Mouse (Mus musculus) frontal cortex, adult 2 months (tissue): ENCODE measurements around the gene Sec11a. TPM values are rescaled to one million over a fixed set of nuclear protein-coding genes. Genes with fewer than 3 reads are reported as not detected.
"Not testable (repeated sequence)": the region's sequence is repeated elsewhere in the genome, so short reads cannot be mapped to it uniquely, and the experiment has no call there.

ENCODE experiments used
- DNase-seq, 2 experiments: peaks; one replicate each; pipeline ENCODE4 v3.0.0; 2022; ENCODE audit warnings: low spot score in 1 of 2; ENCODE audit errors: extremely low spot score in 1 of 2
- polyA plus RNA-seq: library from polyadenylated mRNA; depleted of rRNA; stranded (reverse); fragments of >200 nt; gene quantifications from 2 replicates; pipeline ENCODE4 v1.2.3, GENCODE M21; 2012; rRNA removed

The Sec11a gene
- polyA plus RNA-seq = 59.8 and 60.6 TPM in 2 replicates

DNA sequence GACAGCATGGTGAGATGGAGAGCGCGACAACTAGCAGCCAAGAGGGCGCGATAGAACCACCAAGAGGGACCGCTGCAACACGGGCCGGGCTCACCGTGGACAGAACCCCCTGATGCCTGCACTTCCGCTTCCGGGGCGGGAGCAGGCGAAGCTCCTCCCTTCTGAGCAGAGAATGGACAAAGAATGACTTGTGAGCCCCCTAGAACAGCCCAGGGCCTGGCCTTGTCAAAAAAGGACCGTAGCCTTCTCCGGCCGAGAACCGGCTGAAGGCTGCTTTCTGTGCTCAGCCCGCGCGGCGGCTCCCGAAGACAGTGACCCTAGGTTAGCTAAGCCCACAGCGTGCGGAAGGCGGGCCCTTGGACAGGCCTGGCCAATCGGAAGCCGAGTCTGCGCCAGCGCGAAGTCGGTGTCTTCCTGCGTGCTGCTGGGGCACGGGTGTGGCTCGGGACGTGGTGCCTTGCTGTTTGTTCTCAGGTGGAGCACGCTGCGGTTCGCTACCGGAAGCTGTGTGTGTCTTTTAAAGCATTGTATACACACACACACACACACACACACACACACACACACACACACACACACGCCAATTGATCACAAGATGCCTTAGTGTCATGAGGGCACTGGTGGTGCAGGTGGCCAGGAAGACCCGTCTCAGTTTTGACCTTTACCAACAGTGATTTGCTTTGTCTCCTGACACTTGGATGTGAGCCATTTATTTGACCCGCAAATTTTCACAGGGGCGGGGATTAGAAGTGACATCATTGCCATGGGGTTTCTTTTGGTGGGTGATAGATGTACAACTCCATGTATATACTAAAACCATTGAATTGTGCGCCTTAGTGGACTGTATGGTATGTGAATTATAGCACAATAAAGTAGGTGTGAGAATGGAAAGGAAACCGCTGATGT, at the start of gene Sec11a:
Gene Sec11a (minus strand): TSS at position 336 of the 906 bp plus-strand sequence.
- DNase-seq = peak; percentile 88 to 94

DNA sequence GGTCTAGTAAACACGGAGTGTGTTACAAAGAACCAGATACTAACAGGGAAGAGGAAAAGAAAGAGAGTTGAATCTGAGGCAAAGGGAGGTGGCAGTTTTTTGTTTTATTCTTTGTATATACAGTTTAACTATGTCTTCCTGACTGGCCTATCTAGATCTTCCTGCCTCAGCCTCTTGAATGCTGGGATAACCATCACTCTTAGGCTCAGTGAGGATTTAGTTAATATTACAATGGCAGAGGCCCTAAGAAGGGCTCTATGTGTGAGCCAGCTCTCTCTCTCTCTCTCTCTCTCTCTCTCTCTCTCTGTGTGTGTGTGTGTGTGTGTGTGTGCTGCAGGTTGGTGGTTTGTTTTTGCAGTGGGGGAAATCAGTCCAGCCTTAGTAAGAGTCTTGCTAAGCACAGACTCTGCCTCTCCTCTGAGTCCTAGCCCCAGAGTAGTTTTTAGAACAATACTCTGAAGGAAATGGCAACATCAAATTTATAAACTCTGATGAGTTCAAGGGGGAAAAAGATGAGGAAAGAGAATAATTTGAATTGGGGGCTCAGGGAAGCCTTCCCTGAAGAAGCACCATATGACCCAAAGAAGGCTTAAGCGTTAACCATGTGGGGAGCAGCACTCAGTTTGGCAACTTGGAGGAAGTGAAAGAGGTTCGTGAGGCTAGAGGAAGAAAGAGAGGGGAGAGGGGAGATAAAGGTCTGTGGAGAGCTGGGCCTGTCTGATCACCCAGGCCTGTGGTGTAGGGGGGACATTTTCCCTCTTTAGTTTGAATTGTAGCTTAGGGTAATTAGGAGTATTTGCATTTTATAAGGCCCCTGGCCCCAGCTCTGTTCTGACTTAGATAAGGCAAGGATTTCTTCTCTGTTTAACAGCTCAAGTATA, 47.9 kb upstream of the Sec11a start:
- no peak for DNase-seq

DNA sequence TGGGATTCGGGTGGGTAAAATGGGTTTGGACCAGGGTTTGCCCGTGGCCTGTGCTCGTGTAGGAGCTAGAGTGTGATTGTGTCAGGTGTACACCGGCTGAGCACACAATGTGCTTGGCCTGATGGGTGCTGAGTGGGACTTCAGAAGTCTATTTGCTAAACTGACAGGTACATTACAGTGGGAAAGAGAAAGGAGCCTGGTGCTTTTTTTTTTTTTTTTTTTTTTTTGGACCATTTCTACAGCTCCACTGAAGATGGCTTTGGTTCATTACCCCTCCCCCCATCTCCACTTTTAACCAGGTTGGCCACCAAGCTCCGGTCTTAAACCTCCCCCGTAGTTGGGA, 47.1 kb upstream of the Sec11a start:
- DNase-seq = peak in 1 of 2 experiments; percentile 12

DNA sequence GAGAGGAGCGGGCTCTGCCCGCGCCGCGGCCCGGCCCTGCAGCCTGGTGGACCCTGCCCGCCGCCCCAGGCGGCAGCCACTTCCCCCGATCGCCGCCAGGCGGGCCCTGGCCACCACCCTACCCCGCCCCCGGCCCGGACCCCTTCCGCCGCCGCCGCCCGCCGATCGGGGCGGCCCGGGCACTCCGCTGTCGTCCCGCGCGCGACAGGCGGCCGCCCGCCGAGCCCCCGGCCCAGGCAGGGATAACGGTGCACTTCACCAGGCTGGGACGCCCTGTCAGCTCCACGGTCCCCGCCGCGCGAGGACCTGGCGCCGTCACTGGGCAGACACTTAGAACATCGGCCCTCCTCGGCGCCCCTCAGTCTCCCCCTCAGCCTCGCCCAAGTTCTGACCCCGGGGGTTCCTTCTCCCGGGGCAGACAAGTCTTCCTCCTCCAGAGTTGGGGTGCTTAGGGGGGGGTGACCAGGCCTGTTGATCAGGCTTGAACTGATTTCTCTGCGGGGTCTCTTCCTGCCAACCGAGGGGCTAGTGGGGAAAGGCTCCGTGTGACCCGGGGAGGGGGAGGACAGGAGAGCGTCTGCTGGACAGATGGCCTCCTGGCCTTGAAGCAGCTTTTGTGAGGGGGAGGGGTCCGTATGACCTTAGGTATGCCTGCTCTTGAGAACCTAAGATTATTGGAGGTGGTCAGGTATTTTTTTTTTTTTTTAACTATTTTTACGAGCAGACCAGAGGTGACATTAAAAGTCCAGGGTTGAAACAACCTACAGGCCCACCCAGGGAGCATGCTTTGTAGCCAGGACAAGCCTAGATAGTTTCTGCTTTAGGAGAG, 46.5 kb upstream of the Sec11a start:
- peak in 1 of 2 experiments; percentile 17 for DNase-seq

DNA sequence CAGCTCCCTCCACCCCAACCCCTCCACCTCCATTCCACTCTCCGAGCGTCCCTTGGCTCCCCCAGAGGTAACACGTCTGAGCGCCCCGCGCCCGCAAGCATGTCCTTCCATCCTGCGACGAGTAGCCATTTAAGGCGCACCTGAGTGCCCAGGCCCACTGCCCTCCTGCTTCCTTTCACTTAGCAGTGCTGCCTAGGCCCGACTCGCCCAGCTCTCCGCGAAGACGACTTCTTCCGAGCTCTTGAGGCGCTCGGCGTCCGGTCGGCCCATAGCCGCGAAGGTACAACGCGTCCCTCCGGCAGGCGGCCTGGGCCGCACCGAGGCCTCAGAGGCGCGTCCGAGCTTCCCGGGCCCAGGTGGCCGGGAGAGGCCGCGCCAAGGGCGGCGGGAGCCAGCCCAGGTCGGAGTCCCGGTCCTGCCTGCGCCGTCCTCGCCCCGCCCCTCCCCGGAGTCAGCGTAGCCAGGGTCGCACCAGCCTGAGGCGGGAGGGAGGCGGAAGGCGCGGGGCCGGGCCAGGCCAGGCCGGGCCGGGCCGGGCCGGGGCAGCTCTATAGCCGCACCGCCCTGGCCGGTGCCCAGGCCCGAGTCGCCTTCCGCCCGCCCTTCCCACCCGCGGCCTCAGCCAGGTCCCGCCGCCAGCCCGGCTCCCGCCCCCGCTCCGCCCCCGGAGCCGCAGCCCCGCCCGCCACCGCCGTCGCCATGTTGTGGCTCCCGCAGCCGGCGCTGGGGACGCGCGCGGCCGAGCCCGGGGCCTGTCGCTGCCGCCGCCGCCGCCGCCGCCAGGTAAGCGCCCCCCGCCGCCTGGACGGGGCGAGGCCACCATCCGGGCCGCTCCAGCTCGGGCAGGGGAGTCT, 45.6 kb upstream of the Sec11a start, which contains the start of gene Zfp592:
Gene Zfp592 (plus strand): TSS at position 702 of the 854 bp plus-strand sequence.
- peak in 1 of 2 experiments; percentile 48 for DNase-seq

DNA sequence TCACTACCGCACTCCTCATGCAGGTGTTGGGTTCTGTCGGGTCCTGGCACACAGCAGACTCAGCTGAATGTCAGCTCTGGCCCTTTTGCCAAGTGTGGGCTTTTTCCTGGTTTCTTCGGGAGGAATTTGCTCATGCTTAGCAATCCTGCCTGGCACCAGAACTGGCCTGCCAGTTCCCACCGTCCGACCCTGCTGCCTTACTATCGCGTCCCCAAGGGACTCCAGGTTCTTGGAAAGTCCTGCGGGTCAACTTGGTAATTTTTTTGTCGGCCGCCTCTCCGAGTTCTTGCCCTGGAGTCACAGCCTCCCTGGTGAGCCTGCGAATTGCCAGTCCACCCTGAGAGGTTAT, 45.0 kb upstream of the Sec11a start:
- DNase-seq = peak in 1 of 2 experiments; percentile 11

DNA sequence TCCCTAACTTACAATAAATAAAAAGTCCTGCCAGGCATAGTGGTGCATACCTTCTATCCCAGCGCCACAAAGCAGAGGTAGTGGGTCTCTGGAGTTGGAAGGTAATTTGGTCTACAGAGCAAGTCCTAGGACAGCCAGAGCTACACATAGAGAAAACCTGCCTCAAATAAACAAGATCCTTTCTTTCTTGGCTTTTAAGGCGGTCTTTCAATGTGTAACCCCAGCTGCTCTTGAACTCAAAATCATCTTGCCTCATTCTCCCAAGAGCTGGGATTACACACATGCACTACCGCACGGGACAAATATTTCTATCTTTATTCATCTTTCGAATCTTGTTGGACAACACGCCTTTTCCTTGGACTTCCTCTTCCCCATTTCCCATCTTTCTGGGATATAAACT, 44.5 kb upstream of the Sec11a start:
- no peak for DNase-seq

DNA sequence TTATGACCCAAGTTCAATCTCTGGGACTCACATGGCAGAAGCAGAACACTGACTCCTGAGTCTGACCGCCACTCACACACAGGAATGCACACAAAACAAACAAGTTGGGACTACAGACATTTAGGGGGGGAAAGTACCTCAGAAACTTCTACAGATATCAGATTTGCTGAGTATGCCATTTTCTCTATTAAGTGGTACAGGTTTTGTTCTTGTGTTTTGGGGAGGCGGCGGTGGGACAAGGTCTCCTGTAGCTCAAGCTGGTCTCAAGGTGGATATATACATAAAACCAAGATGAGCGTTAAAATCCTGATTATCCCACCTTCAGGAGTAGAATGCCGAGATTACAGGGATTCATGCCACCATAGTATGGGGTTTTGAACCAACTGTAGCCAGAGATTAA, 44.0 kb upstream of the Sec11a start:
- DNase-seq = no peak

DNA sequence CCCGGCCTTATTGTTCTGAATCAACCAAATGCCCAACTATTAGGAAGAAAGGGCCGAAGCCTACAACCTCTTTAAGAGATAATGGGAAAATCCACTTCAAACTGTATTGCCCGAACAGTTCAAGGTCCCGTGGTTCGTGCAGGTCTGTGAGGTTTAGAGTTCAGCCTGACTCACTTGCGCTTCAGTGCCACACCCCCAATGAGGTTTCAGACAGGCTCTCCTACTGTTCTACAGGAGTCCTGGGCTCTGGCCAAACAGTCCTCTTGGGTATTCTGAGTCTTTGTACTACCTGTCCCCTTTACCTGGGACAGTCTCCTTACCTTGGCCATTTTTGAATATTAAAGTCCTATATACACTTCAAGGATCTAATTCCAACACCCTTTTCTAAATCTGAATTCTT, 42.7 kb upstream of the Sec11a start:
- DNase-seq = no peak

DNA sequence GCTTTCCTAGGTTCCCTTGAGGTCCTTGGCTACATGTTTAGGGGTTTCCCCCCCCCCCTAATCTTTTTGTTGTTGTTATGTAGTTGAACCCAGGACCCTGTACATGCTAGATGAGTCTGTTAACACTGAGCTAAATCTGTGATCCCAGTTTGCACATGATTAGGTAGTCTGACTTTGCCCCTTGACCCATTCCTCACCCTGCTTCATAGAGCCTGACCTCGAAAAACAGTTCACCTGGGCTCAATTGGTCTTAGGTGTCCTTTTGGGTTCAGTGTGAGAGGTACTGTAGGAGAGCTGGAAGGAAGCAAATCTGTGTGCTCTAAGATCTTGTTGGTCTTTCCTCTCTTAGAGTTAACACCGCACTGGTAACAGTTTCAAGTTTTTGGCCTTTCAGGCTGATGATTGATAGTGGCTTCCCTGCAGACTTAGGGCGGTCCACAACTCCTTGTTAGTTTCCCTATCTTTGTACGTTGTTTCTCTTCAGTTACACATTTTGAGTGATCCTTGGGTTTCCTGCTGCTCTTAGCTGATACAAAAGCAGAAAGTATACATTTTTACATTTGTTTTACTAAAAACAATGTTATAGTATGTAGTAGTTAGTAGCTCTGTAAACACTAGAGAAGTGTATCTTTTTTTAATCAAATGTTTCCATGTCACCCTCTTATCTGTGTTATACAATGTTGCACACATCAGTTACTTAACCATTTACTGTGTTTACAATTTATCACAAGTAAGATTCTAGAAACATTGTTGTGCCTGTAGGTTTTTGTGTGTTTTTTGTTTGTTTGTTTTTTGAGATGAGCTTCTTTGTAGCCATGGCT, 40.4 kb upstream of the Sec11a start:
- no peak for DNase-seq

DNA sequence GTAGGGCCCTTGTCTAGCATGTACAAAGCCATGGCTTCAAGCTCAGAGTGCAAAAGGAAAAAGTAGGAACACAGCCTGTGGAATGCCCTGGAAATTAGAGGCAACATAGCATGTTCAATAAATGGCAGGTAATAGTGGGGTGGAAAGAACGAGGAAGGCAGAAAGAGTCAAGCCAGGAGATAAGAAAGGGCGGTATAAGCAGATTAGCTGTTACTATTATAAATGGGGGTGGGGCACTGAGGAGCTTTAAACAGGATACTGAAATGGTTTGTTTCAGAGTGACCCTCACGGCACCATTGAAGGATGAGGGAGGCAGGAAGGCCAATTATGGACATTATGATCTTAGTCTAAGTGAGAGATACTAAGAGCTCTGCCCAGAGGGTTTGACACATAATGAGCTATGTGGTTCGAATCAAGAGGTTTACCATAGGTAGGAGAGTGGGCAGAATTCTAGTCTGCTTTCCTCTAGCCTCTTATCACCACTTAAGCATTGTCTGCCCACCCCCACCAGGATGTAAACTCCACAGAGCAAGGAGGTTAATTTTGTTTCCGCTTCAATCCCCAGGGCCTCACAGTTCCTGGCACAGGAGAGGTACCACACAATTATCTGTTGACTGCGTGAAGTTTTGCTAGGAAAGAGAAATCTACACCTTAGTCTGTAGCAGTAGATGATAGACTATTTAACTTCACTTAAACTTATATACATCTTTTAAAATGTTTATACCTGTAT, 39.0 kb upstream of the Sec11a start:
- DNase-seq = no peak

DNA sequence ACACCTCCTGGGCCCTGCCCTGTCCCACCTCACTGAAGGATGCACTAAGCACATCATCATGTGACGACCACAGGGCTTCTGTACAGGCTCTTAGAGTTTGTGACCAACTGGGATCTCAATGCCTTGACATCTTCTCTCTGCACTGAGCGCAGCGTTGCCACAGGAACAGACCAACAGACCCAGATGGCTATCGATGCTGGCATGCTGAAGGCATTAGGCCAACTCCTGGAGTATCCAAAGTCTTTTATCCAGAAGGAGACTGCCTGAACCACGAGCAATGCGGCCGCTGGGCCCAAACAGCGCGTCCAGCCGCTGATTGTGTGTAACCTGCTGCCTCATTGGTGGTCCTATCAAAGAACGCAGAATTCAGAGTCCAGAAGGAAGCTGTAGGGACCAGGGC, 33.0 kb upstream of the Sec11a start:
- DNase-seq = no peak

DNA sequence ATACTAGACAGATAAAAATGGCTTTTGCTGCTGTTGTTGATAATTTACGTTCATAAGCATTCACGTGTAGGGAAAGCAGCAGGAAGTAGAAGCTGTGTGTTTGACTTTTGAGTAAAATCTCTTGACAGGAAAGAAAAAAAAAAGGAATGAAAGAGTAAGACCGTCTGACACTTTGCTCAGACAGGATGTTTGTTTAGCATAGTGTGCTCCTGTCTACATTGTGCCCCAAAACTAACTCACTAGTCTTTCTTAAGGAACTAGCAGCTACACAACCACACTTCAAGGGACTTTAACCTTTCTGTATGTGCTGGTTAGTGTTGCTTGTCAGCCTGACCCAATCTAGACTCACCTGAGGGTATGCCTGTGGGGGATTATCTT, 26.0 kb upstream of the Sec11a start:
- not testable (repeated sequence) for DNase-seq

DNA sequence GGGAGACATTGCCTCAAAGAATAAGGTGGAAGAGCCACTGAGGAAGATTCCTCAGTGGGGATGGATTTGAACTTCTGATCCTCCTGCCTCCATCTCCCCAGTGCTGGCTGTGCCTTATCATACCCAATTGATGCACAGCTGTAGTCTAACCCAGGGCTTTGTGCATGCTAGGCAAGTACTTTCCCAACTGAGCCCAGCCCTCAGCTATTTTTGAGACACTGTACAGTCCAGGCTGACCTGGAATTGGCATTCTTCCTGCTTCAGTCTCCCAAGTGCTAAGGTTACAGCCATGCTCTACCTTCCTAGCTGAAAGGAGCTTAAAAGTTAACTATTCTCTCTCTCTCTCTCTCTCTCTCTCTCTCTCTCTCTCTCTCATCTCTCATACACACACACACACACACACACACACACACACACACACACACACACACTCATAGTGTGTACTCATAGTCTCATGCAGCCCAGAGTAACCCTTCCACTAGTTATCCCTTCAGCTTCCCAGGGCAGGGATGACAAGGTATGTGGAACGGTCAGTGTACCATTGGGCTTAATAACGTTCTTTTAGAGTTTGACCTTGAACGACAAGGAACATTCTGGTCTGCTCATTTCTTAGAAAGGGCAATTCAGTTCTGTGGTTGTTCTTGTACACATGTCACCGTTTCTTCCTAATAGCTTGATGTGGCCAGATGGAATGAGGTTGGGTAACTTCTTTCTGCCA, 25.5 kb upstream of the Sec11a start:
- DNase-seq = not testable (repeated sequence)

DNA sequence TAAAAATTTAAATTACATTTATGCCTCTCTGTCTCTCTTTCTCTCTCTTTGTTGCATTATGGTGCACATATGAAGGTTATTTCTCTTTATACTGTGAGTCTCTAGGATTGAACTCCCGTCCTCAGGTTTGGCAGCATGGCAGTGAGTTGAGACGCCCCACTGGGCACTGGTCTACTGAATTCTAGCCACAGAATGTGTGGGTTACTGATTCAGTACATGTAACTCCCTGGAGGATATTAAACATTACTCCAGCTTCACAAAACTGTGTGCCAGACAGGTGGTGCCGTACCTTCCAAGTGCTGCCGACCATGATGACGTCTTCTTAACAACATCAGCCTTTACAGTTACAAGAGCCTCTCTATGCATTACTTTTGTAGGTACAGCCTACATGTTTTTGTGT, 24.5 kb upstream of the Sec11a start:
- DNase-seq = no peak

DNA sequence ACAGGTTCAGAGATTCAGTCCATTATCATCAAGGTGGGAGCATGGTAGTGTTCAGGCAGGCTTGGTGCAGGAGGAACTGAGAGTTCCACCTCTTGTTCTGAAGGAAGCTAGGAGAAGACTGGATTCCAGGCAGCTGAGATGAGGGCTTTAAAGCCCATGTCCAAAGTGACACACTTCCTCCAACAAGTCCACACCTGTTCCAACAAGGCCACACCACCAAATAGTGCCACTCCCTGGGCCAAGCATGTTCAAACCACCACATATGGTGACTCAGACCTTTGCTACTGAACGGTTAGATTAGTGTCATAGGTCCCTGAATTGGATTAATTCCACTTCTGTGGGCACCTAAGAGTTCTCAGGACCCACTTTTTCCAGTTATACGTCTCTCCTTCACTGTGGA, 23.8 kb upstream of the Sec11a start:
- DNase-seq = no peak

DNA sequence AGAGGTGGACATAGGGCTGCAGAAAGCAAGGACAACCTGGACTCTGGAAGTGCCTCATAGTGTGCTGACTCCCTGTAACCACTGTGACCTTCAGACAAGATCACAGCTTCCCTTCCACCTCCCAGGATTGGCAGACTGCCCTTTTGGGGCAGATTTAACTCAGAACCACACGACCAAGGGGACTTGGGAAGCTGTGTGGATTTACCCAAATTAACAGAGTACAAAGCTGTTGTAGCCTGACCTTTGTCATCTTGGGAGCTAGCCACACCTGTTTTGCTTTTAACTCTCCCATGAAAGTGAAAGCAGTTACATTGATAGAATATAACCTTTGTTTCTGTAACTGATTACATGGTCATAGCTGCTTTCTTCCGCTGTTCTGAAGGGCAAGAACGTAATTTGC, 23.3 kb upstream of the Sec11a start:
- no peak for DNase-seq

DNA sequence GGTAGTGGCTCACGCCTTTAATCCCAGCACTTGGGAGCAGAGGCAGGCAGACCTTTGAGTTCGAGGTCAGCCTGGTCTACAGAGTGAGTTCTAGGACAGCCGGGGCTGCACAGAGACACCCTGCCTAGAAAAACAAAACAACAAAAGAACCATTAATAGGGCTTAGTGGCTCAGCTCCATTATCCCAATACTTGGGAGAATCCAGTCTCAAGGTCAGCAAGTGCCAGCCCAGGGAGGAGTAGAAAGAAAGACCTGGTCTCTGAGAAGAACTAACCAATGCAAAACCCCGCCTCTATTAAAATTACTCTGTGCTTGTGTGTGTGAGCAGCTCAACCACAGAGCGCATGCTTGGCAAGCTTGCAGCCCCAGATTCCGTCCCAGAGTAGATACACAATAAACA, 15.2 kb upstream of the Sec11a start:
- no peak for DNase-seq
